Mouse (Mus musculus): ENCODE measurements at regions not wholly inside any gene's neighbourhood (a gene's known extent, or its start where the extent isn't known, plus 50 kb on each side); places are given as distances from the start of the nearest gene placed in this dataset.
"Not testable (repeated sequence)": the region's sequence is repeated elsewhere in the genome, so short reads cannot be mapped to it uniquely, and the experiment has no call there.

DNA sequence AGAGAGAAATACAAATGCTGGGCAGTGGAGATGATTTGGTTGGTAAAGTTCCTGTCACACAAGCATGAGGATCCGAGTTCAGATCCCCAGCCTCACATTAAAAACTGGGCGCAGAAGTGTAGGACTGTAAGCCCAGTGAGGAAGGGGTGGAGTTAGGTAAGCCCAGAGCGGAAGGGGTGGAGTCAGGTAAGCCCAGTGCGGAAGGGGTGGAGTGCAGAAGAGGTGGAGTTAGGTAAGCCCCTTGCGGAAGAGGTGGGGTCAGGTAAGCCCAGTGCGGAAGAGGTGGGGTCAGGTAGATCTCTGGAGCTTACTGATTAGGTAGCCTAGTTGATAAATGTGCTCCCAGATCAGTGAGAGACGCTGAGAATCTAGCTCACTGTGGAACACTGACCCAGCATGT lies 97.4 kb upstream of the Klf13 start:
- no peak for DNase-seq (ENCODE audit: low read depth, low spot score)
- 94% methylated on average over 7 of the region's 7 CpGs for WGBS

DNA sequence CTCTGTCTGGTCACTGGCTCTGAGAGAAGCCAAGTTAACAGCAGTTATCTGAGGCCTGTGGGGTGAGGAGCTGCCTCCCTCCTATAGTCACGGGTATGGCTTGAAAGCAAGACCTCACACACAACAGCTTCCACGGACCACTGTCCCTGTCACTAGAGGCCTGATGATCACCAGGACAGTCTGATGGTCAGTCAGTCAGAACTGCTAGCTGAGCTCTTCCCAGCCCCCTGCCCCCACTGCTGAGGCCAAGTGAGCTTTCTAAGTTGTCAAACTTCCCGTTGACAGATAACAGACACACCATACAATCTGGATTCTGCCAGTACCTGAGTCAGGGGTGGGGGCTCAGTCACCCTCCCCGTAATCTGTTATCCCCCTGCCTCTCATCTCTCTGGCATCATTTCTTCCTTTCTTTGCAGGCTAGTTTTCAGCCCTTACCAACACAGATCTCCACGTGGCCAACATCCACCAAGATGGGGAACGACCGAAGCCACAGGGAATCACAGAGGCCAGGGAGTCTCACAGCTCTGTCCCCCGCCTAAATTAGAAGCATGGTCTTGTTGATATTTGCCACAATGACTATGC lies 96.4 kb upstream of the Klf13 start:
- WGBS = 69% methylated on average over 8 of the region's 8 CpGs
- DNase-seq (ENCODE audit: low read depth, low spot score) = no peak

DNA sequence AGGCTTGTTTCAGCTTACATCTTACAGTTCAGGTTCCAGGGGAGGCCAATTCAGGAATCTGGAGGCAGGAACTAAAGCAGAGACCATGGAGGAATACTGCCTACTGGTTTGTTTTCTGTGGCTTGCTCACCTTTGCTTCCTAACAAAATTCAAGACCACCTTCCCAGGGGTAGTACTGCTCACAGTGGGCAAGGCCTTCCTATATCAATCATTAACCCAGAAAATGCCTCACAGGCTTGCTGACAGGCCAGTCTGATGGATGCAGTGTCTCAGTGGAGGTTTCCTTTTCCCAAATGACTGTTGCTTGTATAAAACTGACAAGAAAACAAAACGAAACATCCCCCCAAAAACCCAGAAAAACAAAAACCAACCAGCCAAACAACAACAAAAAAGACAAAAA lies 95.8 kb upstream of the Klf13 start:
- WGBS = 85% methylated on average over 1 of the region's 1 CpGs
- no peak for DNase-seq (ENCODE audit: low read depth, low spot score)

DNA sequence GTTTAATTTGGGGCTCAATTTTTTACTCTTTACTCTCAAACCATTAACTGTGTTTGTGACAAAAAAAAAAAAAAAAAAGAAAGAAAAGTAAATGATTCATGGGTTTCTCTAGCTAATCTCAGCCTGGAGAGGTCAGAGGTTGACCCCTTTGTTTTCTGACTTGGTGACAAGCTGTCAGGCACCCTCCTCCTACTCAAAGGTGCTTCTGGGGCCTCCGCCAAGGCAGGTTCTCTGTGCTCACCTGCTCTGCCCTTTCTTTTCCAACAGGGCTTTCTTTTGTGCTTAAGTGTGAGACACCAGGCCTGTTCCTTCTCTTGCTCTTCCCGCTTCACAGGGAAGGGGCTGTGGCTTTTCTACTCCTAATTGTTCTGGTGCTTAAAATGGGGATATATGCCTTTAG lies 94.7 kb upstream of the Klf13 start:
- no peak for DNase-seq (ENCODE audit: low read depth, low spot score)

DNA sequence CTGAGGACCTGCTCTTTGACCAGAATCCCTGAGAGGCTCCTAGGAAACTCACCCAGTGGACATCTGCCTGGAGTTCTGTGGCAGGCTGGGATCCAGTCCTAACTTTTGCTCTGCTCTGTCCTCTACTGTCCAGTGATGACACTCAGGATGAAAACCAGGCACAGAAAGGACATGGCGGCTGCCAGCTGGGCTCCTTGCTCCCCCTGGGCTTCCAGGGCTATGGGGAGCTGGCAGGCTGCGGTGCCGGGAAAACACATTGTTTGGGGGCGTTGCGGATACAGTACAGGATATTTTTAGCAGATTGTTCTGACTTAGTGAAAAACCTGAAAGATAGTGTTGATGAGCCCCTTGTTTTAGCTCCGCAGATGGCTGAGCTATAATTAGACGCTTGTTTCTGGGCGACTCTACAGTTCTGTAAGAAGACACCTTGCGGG lies 94.2 kb upstream of the Klf13 start:
- 63% methylated on average over 9 of the region's 9 CpGs for WGBS
- no peak for DNase-seq (ENCODE audit: low read depth, low spot score)

More for the DNA sequence above, 94.7 kb upstream of the Klf13 start:
- WGBS = 60% methylated on average over 2 of the region's 2 CpGs

DNA sequence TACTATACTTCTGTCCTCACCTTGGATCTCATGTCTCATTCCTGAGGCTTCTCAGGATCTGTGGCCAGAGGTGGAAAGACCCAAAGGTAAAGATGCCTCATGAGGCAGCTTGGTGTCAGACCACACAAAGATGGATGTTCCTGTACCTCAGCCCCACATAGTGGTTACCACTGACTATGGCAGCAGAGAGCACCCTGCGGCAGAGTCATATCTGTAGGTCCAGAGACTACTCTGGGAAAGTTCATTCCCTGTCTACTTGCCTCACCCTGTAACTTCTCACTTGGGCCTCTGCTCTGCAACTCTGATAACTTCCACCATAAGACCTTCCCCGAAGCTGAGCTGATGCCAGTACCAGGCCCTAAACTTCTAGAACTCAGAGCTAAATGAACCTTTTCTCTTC lies 91.9 kb upstream of the Klf13 start:
- DNase-seq (ENCODE audit: low read depth, low spot score) = no peak
- WGBS = 93% methylated on average over 2 of the region's 2 CpGs

DNA sequence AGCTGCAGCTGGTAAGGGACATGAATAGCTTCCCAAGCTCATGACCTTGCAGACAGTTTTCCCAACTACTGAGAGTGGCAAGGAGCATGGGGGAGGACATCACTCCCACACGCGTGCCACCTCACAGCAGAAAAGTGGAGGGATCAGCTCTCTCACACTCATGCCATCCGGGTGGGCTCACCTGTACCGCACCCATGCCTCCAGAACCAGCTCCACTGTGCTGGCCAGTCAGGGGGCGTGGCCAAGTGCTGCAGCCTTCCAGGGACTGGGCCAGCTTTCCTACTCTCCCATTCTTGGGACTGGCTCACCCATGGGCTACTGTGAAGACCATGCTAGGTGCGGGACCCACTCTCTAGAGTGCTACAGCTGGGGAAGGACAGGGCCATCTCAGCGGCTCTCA lies 88.4 kb upstream of the Klf13 start:
- 79% methylated on average over 7 of the region's 7 CpGs for WGBS
- no peak for DNase-seq (ENCODE audit: low read depth, low spot score)

DNA sequence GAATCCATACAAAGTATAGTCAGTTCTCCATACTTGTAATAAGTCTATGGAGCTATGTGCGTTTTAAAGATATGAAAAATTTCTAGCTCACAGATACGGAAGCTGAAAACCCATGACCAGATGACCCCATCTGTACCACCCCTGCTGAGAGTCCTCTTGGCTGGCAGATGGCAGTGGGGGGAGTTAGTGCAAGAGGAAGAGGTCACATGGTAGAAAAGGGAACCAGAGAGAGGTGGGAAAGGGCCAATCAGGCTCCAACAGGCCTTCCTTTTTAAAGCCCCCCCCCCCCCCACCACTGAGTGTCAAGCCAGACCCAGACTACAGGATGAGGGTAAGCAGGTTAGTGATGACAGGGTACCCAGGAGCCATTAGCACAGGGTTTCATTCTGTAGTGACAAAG lies 86.4 kb upstream of the Klf13 start:
- WGBS = 94% methylated on average over 2 of the region's 2 CpGs
- no peak for DNase-seq (ENCODE audit: low read depth, low spot score)

DNA sequence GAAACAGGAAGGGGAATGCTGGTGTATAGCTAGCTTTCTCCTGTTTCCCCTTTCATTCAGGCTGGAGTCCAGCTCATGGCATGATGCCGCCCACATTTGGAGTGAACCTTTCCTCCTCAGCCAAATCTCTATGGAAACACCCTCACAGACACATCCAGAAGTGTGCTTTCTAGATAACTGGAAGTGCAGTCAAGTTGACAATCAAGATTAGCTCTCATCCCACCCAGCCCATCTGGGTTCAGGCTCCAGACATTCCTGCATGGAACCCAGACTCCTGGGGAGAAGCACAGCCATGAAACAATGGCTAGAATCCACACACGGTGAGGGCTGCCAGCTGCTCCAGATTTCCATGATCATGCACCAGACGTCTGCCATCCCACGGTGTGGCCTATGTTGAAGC lies 85.5 kb upstream of the Klf13 start:
- 81% methylated on average over 4 of the region's 4 CpGs for WGBS
- no peak for DNase-seq (ENCODE audit: low read depth, low spot score)

DNA sequence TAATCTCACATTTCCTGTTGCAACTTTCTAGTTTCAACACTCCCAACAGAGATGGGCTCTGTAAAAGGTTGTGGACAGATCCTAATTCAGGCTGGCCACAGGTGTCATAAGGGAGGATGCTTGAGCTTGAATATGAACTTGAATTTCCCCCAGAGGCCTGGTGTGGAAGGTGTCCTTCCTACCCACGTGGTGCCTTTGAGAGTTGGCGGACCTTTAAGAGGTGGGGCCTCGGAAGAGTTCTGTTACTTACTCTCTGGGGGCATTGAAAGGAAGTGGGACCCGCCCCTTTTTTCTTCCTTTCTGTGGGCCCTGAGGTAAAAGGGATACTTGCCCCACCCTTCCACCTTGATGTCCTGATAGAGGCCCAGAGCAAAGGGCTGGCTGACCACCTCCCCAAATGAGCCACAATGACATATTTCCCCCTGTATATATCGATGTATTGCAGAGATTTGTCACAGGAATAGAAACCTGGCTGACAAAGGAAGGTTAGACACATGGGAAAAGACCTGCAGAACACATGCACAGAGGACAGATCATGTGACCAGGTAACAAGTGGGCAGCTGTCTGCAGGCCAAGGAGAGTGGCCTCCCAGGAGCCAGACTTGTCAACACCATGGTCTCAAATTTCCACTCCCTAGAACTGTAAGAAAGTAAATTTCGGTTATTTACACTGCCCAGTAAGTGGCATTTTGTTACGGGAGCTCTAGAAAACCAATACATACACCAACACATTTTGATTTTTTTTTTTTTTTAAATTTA lies 84.2 kb upstream of the Klf13 start:
- 70% methylated on average over 7 of the region's 7 CpGs for WGBS
- no peak for DNase-seq (ENCODE audit: low read depth, low spot score)

DNA sequence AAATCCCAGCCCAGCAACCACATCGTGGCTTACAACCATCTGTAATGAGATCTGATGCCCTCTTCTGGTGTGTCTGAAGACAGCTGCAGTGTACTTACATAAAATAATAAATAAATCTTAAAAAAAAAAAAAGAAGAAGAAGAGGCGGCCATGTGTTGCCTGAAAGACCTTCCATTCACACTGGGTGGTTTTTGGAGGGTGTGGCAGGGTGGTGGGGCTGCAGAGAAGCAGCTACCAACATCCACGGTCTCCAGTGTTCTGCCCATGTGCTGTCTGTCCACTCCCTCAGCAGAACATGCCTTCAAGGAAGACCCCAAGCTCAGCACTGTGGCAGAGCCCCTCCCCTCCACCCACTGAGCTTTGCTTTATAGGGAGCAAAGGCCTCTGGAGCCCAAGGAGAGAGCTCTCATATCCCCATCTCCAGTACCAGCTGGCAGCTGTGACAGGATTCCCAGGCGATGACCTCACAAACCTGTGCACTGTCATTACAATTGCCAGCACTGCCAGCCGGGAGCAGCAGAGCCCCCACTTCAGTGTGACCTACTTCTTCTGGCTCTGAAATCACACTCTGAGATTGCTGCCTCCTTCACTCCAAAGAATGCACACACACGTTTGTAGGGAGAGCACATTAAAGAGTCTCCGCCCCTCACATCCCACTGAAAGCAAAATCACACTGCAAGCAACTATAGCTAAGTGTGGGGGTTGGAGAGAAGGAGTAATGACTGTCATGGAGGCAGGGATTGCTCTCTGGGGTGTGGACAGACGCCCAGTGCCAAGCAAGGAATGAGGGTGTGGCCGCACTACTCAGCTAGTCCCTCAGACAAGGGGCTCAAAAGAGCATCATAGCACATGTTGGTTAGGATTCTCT lies 82.8 kb upstream of the Klf13 start:
- WGBS = 47% methylated on average over 9 of the region's 9 CpGs
- DNase-seq (ENCODE audit: low read depth, low spot score) = no peak

DNA sequence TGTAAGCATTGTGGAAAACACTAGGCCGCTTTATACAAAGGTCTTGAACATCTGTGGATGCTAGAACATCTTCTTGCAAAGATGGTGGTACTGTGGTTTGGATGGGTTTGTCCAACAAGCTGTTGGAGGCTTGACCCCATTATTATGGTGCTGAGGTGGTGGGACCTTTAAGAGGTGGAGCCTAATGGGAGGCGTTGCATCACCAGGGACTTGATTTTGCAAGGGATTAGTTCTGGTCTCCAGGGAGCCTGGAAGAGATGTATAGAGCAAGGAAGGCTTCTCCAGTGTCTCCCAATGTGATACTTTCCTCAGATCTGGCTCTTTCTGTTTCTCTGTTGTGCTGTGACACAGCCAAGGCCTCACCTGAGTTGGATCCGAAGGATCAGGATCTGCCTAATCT lies 79.4 kb upstream of the Klf13 start:
- WGBS = 72% methylated on average over 3 of the region's 3 CpGs
- no peak for DNase-seq (ENCODE audit: low read depth, low spot score)

DNA sequence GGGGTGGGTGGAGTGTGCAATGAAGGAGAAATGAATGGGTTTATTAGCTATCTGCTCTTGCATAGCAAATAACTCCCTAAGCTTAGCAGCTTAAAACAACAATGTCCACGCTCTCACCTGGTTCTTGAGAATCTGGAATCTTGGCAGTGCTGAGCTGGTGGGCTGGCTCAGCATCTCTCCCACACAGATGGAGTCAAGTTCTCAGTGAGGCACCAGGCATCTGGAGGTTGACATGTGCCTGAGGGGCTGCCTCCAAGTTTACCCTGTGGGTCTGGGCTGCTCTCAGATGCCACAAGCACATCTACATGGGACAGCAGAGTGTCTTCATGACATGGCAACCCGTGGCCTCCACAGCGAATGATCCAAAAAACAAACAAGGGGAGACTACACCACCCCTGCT lies 78.2 kb upstream of the Klf13 start:
- no peak for DNase-seq (ENCODE audit: low read depth, low spot score)
- WGBS = 51% methylated on average over 3 of the region's 3 CpGs

DNA sequence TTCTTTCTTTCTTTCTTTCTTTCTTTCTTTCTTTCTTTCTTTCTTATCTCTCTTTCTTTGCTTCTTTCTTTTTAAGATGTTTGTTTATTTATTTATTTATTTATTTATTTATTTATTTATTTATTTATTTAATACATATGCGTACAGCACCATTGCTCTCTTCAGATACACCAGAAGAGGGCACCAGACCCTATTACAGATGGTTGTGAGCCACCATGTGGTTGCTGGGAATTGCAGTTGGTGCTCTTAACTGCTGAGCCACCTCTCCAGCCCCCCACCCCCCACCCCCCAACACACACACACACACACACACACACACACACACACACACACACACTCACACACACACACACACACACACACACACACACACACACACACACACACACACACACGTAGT lies 76.4 kb upstream of the Klf13 start:
- DNase-seq (ENCODE audit: low read depth, low spot score) = not testable (repeated sequence)
- WGBS = 90% methylated on average over 2 of the region's 2 CpGs

DNA sequence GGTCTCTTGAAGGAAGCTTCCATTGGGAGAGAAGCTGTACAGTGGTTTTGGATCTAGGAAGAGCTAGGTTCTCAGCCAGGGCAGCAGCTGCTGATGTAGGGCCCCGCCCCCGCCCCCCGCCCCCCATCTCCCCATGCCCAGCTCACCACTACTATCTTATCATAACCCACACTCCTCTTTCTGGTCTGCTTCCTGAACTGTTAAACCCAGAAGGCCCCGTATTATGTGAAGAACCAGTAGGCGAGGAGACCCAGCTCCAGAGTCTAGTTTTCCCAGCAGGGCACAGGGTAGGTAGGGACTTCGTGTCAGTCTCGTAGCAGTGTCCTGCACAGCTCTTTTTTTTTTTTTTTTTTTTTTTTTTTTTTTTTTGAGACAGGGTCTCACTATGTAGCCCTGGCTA lies 75.5 kb upstream of the Klf13 start:
- DNase-seq (ENCODE audit: low read depth, low spot score) = no peak
- WGBS = 91% methylated on average over 7 of the region's 7 CpGs

DNA sequence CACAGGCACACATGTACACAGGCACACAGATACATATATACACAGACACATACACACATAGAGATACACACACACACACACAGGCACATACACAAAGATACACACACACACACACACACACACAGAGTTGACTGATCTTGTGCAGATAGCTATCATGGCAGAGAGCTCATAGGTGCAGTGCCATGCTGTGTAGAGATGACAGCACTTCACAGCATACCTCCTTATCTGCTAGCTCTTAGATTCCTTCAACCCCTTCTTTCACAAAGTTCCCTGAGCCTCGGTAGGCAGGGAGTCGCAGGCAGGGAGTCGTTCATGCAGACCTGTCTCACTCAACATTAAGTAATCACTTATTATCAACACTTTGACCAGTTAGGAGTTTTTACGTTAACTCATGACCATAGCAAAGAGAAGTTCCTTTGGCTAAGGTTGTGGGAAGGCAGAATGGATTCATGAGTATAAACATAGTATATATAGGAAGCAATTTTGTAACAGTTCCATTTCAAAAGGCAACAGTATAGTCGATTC lies 74.4 kb upstream of the Klf13 start:
- WGBS = 72% methylated on average over 5 of the region's 5 CpGs

DNA sequence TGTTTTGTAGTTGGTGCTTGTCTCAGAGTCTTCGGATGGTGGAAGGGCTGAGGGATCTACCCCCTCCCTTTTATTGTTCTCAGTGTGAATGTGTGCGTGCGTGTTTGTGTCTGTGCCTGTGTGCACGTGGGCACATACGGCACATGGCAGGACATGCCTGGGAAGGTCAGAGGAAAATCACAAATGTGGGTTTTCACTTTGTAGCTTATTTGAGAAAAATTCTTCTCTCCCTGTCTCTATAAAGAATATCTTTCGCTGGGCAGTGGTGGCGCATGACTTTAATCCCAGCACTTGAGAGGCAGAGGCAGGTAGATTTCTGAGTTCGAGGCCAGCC lies 73.5 kb upstream of the Klf13 start:
- DNase-seq (ENCODE audit: low read depth, low spot score) = no peak
- 78% methylated on average over 8 of the region's 8 CpGs for WGBS

More for the DNA sequence above, 74.4 kb upstream of the Klf13 start:
- no peak for DNase-seq (ENCODE audit: low read depth, low spot score)

DNA sequence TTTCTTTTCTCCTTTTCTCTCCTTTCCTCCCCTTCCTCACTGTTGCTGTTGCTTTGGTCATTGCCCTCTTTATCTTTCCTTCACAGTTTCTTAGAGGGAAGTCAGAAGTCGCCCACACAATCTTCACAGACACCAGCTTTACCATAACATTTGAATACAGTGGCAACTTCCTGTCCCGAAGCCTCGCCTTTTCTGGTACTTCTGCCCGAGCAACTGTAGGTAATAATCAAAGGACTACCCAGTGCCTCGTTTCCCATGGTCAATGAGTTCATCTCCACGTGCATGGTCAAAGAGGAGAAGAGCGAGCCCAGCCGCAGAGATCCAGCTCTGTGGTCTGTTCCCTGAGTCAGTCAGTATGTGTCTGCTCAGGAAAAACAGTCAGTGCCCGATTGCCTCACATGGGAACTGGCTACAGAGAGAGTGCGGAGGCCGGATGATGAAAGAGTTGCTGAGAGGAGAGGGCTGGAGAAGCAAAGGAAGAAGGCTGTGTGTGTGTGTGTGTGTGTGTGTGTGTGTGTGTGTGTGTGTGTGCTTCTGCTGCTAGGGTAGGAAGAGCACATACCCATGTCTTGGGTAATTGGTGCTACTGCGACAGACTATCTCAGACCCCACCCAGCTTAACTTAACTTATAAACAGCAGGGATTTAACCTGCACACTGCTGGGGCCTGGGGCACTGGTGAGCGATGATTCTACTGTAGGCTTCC lies 73.0 kb upstream of the Klf13 start:
- no peak for DNase-seq (ENCODE audit: low read depth, low spot score)
- 24% methylated on average over 13 of the region's 13 CpGs for WGBS

DNA sequence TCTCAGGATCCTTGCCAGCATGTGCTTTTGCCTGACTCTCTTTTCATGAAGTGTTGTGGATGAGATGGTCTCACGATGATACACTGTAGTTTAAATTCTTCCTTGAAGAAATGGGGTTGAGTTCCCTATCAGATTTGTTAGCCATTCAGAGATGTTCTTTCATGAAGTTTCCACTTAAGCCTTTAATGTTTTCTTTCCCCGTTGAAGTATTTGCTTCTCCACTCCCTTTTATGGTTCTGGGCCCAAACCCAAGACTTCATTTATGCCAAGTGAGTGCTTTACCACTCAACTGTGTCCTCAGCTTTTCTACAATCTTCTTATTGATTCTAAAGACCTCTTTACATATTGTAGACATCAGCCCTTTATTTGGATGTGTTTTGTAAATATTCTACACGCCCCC lies 71.9 kb upstream of the Klf13 start:
- 20% methylated on average over 3 of the region's 3 CpGs for WGBS
- peak; percentile 78 for DNase-seq (ENCODE audit: low read depth, low spot score)

DNA sequence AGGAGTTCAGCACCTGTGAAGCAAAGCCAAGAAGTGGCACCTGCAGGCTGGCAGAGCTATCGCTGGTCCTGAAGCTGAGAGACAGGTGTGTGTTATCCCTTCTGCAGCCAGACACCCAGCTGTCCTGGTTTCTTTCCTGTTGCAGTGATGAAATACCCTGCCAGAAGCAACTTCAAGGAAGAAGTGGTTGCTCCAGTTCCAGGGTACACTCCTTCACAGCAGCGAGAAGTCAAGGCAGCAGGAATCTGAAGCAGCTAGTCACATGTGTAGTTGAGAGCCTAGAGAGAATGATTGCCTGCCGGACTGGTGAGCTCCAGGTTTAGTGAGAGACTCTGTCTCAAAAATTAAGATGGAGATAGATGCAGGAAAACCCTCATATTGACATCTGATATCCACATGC lies 69.1 kb upstream of the Klf13 start:
- no peak for DNase-seq (ENCODE audit: low read depth, low spot score)
- 38% methylated on average over 3 of the region's 3 CpGs for WGBS
